Mouse (Mus musculus) E14TG2a.4 (cell line): Measurements from ENCODE around the gene Cdc26.

ENCODE experiments used
- CTCF ChIP-seq: conservative IDR thresholded peaks from 2 replicates; pipeline ENCODE4 v1.5.1; 2014; ENCODE audit warnings: low read length
- NANOG ChIP-seq: IDR thresholded peaks from 2 replicates; pipeline ENCODE4 v1.6.1; 2014; ENCODE audit warnings: borderline replicate concordance, low read length, mixed read lengths

GRCm38 (mm10) chr4:62411606-62412005, 3.2 kb upstream of the Cdc26 start:
- TF ChIP-seq CTCF (no peak), NANOG (no peak)
